Mouse (Mus musculus) forebrain, postnatal 0 days (tissue): ENCODE results near the gene Atxn7l3. TPM values are rescaled to one million over a fixed set of nuclear protein-coding genes. Genes with fewer than 3 reads are reported as not detected.

Experiments
- ATAC-seq: fragments of 200-750 bp; cut with Nextera tagmentation; 2 replicates; pipeline ENCODE4 v1.8.0; 2017; ENCODE audit warnings: mild to moderate bottlenecking, moderate library complexity
- DNase-seq: peaks from one replicate; pipeline ENCODE4 v3.0.0-alpha.2; 2015
- H3K27ac ChIP-seq: fragments of 300-500 bp; sonication (generic); 2 replicates; pipeline ENCODE4 v1.5.1; 2014; ENCODE audit warnings: low read depth, mild to moderate bottlenecking, antibody characterized with exemption, low read length, moderate library complexity, mixed read lengths
- H3K27me3 ChIP-seq: fragments of 300-500 bp; sonication (generic); 2 replicates; pipeline ENCODE4 v1.6.1; 2014; ENCODE audit warnings: mild to moderate bottlenecking, low read length, mixed read lengths; ENCODE audit not compliant: insufficient read depth
- H3K36me3 ChIP-seq: fragments of 300-500 bp; sonication (generic); 2 replicates; pipeline ENCODE4 v1.6.1; 2014; ENCODE audit warnings: mild to moderate bottlenecking, moderate library complexity; ENCODE audit not compliant: insufficient read depth
- H3K4me1 ChIP-seq: fragments of 300-500 bp; sonication (generic); 2 replicates; pipeline ENCODE4 v1.6.1; 2014; ENCODE audit warnings: antibody characterized with exemption; ENCODE audit not compliant: insufficient read depth
- H3K4me2 ChIP-seq: fragments of 300-500 bp; sonication (generic); 2 replicates; pipeline ENCODE4 v1.6.1; 2014; ENCODE audit warnings: low read depth, mild to moderate bottlenecking, moderate library complexity
- H3K4me3 ChIP-seq: fragments of 300-500 bp; sonication (generic); 2 replicates; pipeline ENCODE4 v1.5.1; 2014; ENCODE audit warnings: low read depth, low read length, mixed read lengths
- H3K9ac ChIP-seq: fragments of 300-500 bp; sonication (generic); 2 replicates; pipeline ENCODE4 v1.6.1; 2014; ENCODE audit warnings: mild to moderate bottlenecking
- H3K9me3 ChIP-seq: fragments of 300-500 bp; sonication (generic); 2 replicates; pipeline ENCODE4 v1.6.1; 2016; ENCODE audit warnings: low read length
- CTCF ChIP-seq: sonication (generic); IDR thresholded peaks from 2 replicates; pipeline ENCODE4 v1.5.1; 2016; ENCODE audit warnings: antibody characterized with exemption, control low read depth, low read depth
- WGBS: fragments of 180-500 bp; shearing (Covaris S2); extraction: QIAGEN DNeasy Blood & Tissue Kit; methylation state at CpG from one replicate; pipeline ENCODE4 v1.1.7; 2014; 5-methylcytosine and 5-hydroxymethylcytosine counted together
- polyA plus RNA-seq: library from polyadenylated mRNA; unstranded; fragments of >200 nt; fragmentation: Nextera tagmentation; extraction: Ambion mirVana; gene quantifications from 2 replicates; pipeline ENCODE4 v1.2.1, GENCODE M21; 2015
- total RNA-seq: library from RNA; depleted of rRNA; stranded (reverse); fragments of >200 nt; gene quantifications from 2 replicates; pipeline ENCODE4 v1.2.3, GENCODE M21; 2014

The Atxn7l3 gene
- total and polyA plus RNA-seq, 2 experiments from 2014 or later = 26.2 to 167 TPM

- ATAC-seq (no peak), DNase-seq (no peak)
- Histone ChIP-seq H3K36me3 (peaks cover 37% of the 10 kb centered on the region), H3K27me3 (no peaks in the 10 kb centered on the region), H3K9me3 (no peaks in the 10 kb centered on the region), H3K9ac (peak overlapping the region; percentile 99), H3K4me2 (peak overlapping the region; percentile 86), H3K4me3 (peak overlapping the region; percentile 95), H3K4me1 (peaks cover 9% of the 10 kb centered on the region; the same call in 1 of the 2 replicates), H3K27ac (peak overlapping the region; percentile 99)
- 6% methylated on average over 14 of the region's 14 CpGs for WGBS
- no peak for TF ChIP-seq CTCF
These were observed 19.5 kb upstream of the Atxn7l3 start for GRCm38 (mm10) chr11:102315690-102316571.

GRCm38 (mm10) chr11:102314321-102314720, 17.9 kb upstream of the Atxn7l3 start:
- Histone ChIP-seq H3K9me3 (no peaks in the 10 kb centered on the region), H3K27ac (no peak overlapping the region), H3K4me1 (peaks cover 9% of the 10 kb centered on the region; the same call in 1 of the 2 replicates), H3K4me3 (no peak overlapping the region), H3K36me3 (peaks cover 48% of the 10 kb centered on the region), H3K27me3 (no peaks in the 10 kb centered on the region), H3K9ac (no peak overlapping the region), H3K4me2 (no peak overlapping the region)
- DNase-seq (no peak), ATAC-seq (no peak)
- TF ChIP-seq CTCF = no peak
- 90% methylated on average over 12 of the region's 12 CpGs for WGBS

GRCm38 (mm10) chr11:102312586-102312985, 16.2 kb upstream of the Atxn7l3 start:
- no peak overlapping the region for H3K27ac ChIP-seq
- no peak for TF ChIP-seq CTCF
- no peak overlapping the region for H3K9ac ChIP-seq
- no peaks in the 10 kb centered on the region for H3K27me3 ChIP-seq
- H3K4me2 ChIP-seq = no peak overlapping the region
- 89% methylated on average over 6 of the region's 6 CpGs for WGBS
- H3K9me3 ChIP-seq = no peaks in the 10 kb centered on the region
- ATAC-seq (no peak), DNase-seq (no peak)
- peaks cover 54% of the 10 kb centered on the region for H3K36me3 ChIP-seq
- H3K4me3 ChIP-seq = no peak overlapping the region
- H3K4me1 ChIP-seq = peaks cover 9% of the 10 kb centered on the region; the same call in 1 of the 2 replicates

GRCm38 (mm10) chr11:102311966-102312365, 15.5 kb upstream of the Atxn7l3 start:
- DNase-seq (no peak), ATAC-seq (no peak)
- no peak overlapping the region for H3K27ac ChIP-seq
- no peaks in the 10 kb centered on the region for H3K9me3 ChIP-seq
- TF ChIP-seq CTCF = no peak
- no peak overlapping the region for H3K9ac ChIP-seq
- H3K4me1 ChIP-seq = peaks cover 9% of the 10 kb centered on the region; the same call in 1 of the 2 replicates
- WGBS = 84% methylated on average over 4 of the region's 4 CpGs
- no peak overlapping the region for H3K4me2 ChIP-seq
- H3K36me3 ChIP-seq = peaks cover 60% of the 10 kb centered on the region
- no peak overlapping the region for H3K4me3 ChIP-seq
- no peaks in the 10 kb centered on the region for H3K27me3 ChIP-seq

- peaks cover 69% of the 10 kb centered on the region for H3K36me3 ChIP-seq
- H3K4me1 ChIP-seq = peaks cover 6% of the 10 kb centered on the region; the same call in 1 of the 2 replicates
- ATAC-seq (no peak), DNase-seq (no peak)
- H3K9ac ChIP-seq = no peak overlapping the region
- no peak overlapping the region for H3K4me3 ChIP-seq
- no peak for TF ChIP-seq CTCF
- no peak overlapping the region for H3K4me2 ChIP-seq
- H3K27me3 ChIP-seq = no peaks in the 10 kb centered on the region
- no peak overlapping the region for H3K27ac ChIP-seq
- WGBS = 46% methylated on average over 38 of the region's 38 CpGs
- H3K9me3 ChIP-seq = no peaks in the 10 kb centered on the region
These were observed 14.6 kb upstream of the Atxn7l3 start for GRCm38 (mm10) chr11:102310768-102311695.

GRCm38 (mm10) chr11:102309821-102310617, 13.6 kb upstream of the Atxn7l3 start:
- peaks cover 65% of the 10 kb centered on the region for H3K36me3 ChIP-seq
- no peak for DNase-seq
- H3K9ac ChIP-seq = no peak overlapping the region
- H3K27me3 ChIP-seq = no peaks in the 10 kb centered on the region
- no peak for ATAC-seq
- H3K4me1 ChIP-seq = no peaks in the 10 kb centered on the region
- TF ChIP-seq CTCF = no peak
- WGBS = 88% methylated on average over 22 of the region's 22 CpGs
- H3K27ac ChIP-seq = no peak overlapping the region
- H3K9me3 ChIP-seq = no peaks in the 10 kb centered on the region
- H3K4me3 ChIP-seq = no peak overlapping the region
- no peak overlapping the region for H3K4me2 ChIP-seq
